ENCODE assay signal across 9 mouse cellular contexts in genomic region chr12:47162624-47163151, GRCm38 (mm10).
DNase-seq lines count a peak whose midpoint lies in the region; ATAC-seq lines count a peak whose summit lies in the region.
"Had no signal": no experiment of that assay in that cellular context is flagged by ENCODE, and none has a peak within 500 bp of the region (broad histone marks: within the 10 kb centered on the region; RNA-seq: fewer than 3 reads in every experiment).

No protein-coding gene starts in this region.

- H3K36me3 ChIP-seq in heart, embryonic 15.5 days = no peaks in the 10 kb centered on the region
- no peaks in the 10 kb centered on the region for H3K36me3 ChIP-seq in hindbrain, embryonic 11.5 days (ENCODE audit: control insufficient read depth, insufficient read depth, low read length)
- H3K36me3 ChIP-seq in midbrain, embryonic 11.5 days (ENCODE audit: control insufficient read depth, insufficient read depth, low read length) = no peaks in the 10 kb centered on the region
- H3K36me3 ChIP-seq: lung, embryonic 15.5 days had no signal

- H3K4me2 ChIP-seq in heart, embryonic 15.5 days = peak overlapping the region; percentile 30; the same call in 1 of the 2 replicates
- peak overlapping the region; percentile 19 for H3K4me2 ChIP-seq in hindbrain, embryonic 11.5 days (replicated peaks; ENCODE audit: low read depth, low read length)
- peak overlapping the region; percentile 11; the same call in 1 of the 2 replicates for H3K4me2 ChIP-seq in midbrain, embryonic 11.5 days
- H3K4me2 ChIP-seq: lung, embryonic 15.5 days had no signal

- H3K27me3 ChIP-seq in heart, embryonic 15.5 days = 0 out of 2 replicates have a peak, but pooled peaks cover 3% of the 10 kb centered on the region
- no peaks in the 10 kb centered on the region for H3K27me3 ChIP-seq in hindbrain, embryonic 11.5 days (ENCODE audit: control insufficient read depth, insufficient read depth, low read length)
- H3K27me3 ChIP-seq in midbrain, embryonic 11.5 days (ENCODE audit: control insufficient read depth, insufficient read depth, low read length) = no peaks in the 10 kb centered on the region
- H3K27me3 ChIP-seq: lung, embryonic 15.5 days had no signal

- 18% methylated on average over 6 of the region's 6 CpGs for WGBS in heart, embryonic 15.5 days
- 8% methylated on average over 6 of the region's 6 CpGs for WGBS in hindbrain, embryonic 11.5 days
- WGBS in midbrain, embryonic 11.5 days = 21% methylated on average over 6 of the region's 6 CpGs

- H3K4me1 ChIP-seq in heart, embryonic 15.5 days (replicated peaks) = 0 out of 2 replicates have a peak, but pooled peaks cover 4% of the 10 kb centered on the region
- no peaks in the 10 kb centered on the region for H3K4me1 ChIP-seq in hindbrain, embryonic 11.5 days (replicated peaks; ENCODE audit: control insufficient read depth, insufficient read depth, low read length)
- peaks cover 11% of the 10 kb centered on the region; the same call in 1 of the 2 replicates for H3K4me1 ChIP-seq in midbrain, embryonic 11.5 days (ENCODE audit: control insufficient read depth, insufficient read depth, low read length)

- no peak for ATAC-seq in heart, embryonic 15.5 days (replicated peaks; ENCODE audit: insufficient number of reproducible peaks, insufficient read depth, low FRiP score, low read depth)
- peak; percentile 67 for ATAC-seq in hindbrain, embryonic 11.5 days (ENCODE audit: low FRiP score)
- ATAC-seq in midbrain, embryonic 11.5 days (ENCODE audit: low FRiP score) = peak; percentile 69

- DNase-seq in heart, adult 9 months (ENCODE audit: low spot score in 2 of 2) = no peak
- DNase-seq in cerebellum, postnatal 10 days = peak; percentile 73 to 74
- peak; percentile 28 for DNase-seq in hindbrain, embryonic 11.5 days (ENCODE audit: low spot score)
- peak; percentile 90 for DNase-seq in midbrain, embryonic 11.5 days (ENCODE audit: low spot score, missing footprints)
- no peak for DNase-seq in adrenal gland, adult 2 months
- no peak for DNase-seq in yolk sac, embryonic 10.5 days (ENCODE audit: low spot score)
- no peak for DNase-seq in natural killer cell, adult 2 months (ENCODE audit: low spot score in 2 of 2)

- peak overlapping the region; percentile 18; the same call in 1 of the 2 replicates for H3K4me3 ChIP-seq in heart, embryonic 15.5 days
- H3K4me3 ChIP-seq in hindbrain, embryonic 11.5 days (ENCODE audit: low read depth, low read length) = no peak overlapping the region
- no peak overlapping the region for H3K4me3 ChIP-seq in midbrain, embryonic 11.5 days (ENCODE audit: low read depth, low read length)
- H3K4me3 ChIP-seq: lung, embryonic 15.5 days had no signal

- no peak overlapping the region for H3K9ac ChIP-seq in heart, embryonic 15.5 days
- no peak overlapping the region for H3K9ac ChIP-seq in hindbrain, embryonic 11.5 days (ENCODE audit: low read depth, low read length)
- H3K9ac ChIP-seq in midbrain, embryonic 11.5 days (ENCODE audit: low read length) = no peak overlapping the region
- H3K9ac ChIP-seq: lung, embryonic 15.5 days had no signal

- H3K9me3 ChIP-seq in heart, embryonic 15.5 days (replicated peaks) = no peaks in the 10 kb centered on the region
- H3K9me3 ChIP-seq in hindbrain, embryonic 11.5 days (ENCODE audit: control insufficient read depth, low read length) = no peaks in the 10 kb centered on the region
- H3K9me3 ChIP-seq in midbrain, embryonic 11.5 days (ENCODE audit: control insufficient read depth, low read length) = no peaks in the 10 kb centered on the region
- H3K9me3 ChIP-seq: lung, embryonic 15.5 days had no signal

- no peak overlapping the region for H3K27ac ChIP-seq in heart, embryonic 15.5 days
- H3K27ac ChIP-seq in hindbrain, embryonic 11.5 days (ENCODE audit: low read depth, low read length) = peak overlapping the region; percentile 39
- H3K27ac ChIP-seq in midbrain, embryonic 11.5 days (ENCODE audit: low read depth, low read length) = peak overlapping the region; percentile 49
- H3K27ac ChIP-seq: lung, embryonic 15.5 days had no signal

Comparison
In these comparisons a context has a peak if more than half of its experiments do, and no peak if none do; other contexts are left out.
1. DNase-seq: peak in cerebellum, postnatal 10 days (2 of 2), hindbrain, embryonic 11.5 days (single experiment) and midbrain, embryonic 11.5 days (single experiment); none in heart, adult 9 months (0 of 2), adrenal gland, adult 2 months (single experiment), yolk sac, embryonic 10.5 days (single experiment) and natural killer cell, adult 2 months (0 of 2).
2. Peak in every context shown above with its lines, with median percentiles within 50 percentile points of each other: H3K4me2 ChIP-seq.